Mouse (Mus musculus): Measurements from ENCODE around the gene Mapkapk3. TPM values are rescaled to one million over a fixed set of nuclear protein-coding genes. Genes with fewer than 3 reads are reported as not detected.

The Mapkapk3 gene
- total RNA-seq, 2 experiments from 2014 or later, result 207 to 231 TPM

GRCm38 (mm10) chr9:107232140-107232539 is 57.5 kb downstream of the Mapkapk3 start:
- no peak for ATAC-seq (replicated peaks; ENCODE audit: poor library complexity, severe bottlenecking)

GRCm38 (mm10) chr9:107231539-107232139 is 58.0 kb downstream of the Mapkapk3 start, which contains the start of gene Dock3:
Gene Dock3 (minus strand): TSS chr9:107231909.
- ATAC-seq (replicated peaks; ENCODE audit: poor library complexity, severe bottlenecking), result peak; percentile 55

GRCm38 (mm10) chr9:107230991-107231538 is 58.6 kb downstream of the Mapkapk3 start:
- ATAC-seq (replicated peaks; ENCODE audit: poor library complexity, severe bottlenecking), result peak; percentile 38; the same call in 1 of the 2 replicates

GRCm38 (mm10) chr9:107224597-107224996 is 65.1 kb downstream of the Mapkapk3 start:
- ATAC-seq (replicated peaks; ENCODE audit: poor library complexity, severe bottlenecking), result no peak

Other genes with a start within 250 kb of the Mapkapk3 start
- 0.39 TPM in 1 of 2 replicates, not detected in the other for gene Dock3, start 58.0 kb downstream of the Mapkapk3 start, total RNA-seq (2014; fragmentation: Nextera tagmentation)
- gene Dock3, start 58.0 kb downstream of the Mapkapk3 start, total RNA-seq (2017), result 0.05 and 0.17 TPM in 2 replicates
- gene Cish, start 6.1 kb upstream of the Mapkapk3 start, total RNA-seq (2014; fragmentation: Nextera tagmentation), result 0.24 and 18.2 TPM in 2 replicates
- 0.09 and 0.36 TPM in 2 replicates for gene Cish, start 6.1 kb upstream of the Mapkapk3 start, total RNA-seq (2017)
- 12.0 and 32.9 TPM in 2 replicates for gene Hemk1, start 48.5 kb upstream of the Mapkapk3 start, total RNA-seq (2014; fragmentation: Nextera tagmentation)
- 6.0 and 11.3 TPM in 2 replicates for gene Hemk1, start 48.5 kb upstream of the Mapkapk3 start, total RNA-seq (2017)
- not detected in 2 replicates for gene 6430571L13Rik, start 50.7 kb upstream of the Mapkapk3 start, total RNA-seq (2014; fragmentation: Nextera tagmentation)
- not detected in 2 replicates for gene 6430571L13Rik, start 50.7 kb upstream of the Mapkapk3 start, total RNA-seq (2017)
- 0.19 TPM in 1 of 2 replicates, not detected in the other for gene Cacna2d2, start 109.7 kb upstream of the Mapkapk3 start, total RNA-seq (2014; fragmentation: Nextera tagmentation)
- 0.09 and 0.10 TPM in 2 replicates for gene Cacna2d2, start 109.7 kb upstream of the Mapkapk3 start, total RNA-seq (2017)
- 12.2 and 13.7 TPM in 2 replicates for gene Tmem115, start 244.1 kb upstream of the Mapkapk3 start, total RNA-seq (2014; fragmentation: Nextera tagmentation)
- 12.1 and 12.5 TPM in 2 replicates for gene Tmem115, start 244.1 kb upstream of the Mapkapk3 start, total RNA-seq (2017)

All from granulocyte monocyte progenitor cell, adult 5-6 weeks (primary cell).